Mouse (Mus musculus): ENCODE results near the gene Plscr3. TPM values are rescaled to one million over a fixed set of nuclear protein-coding genes. Genes with fewer than 3 reads are reported as not detected.

Gene Plscr3
- polyA plus RNA-seq, 1 experiment from 2014 or later = 28.0 TPM

GRCm38 (mm10) chr11:69880853-69881603, 34.9 kb downstream of the Plscr3 start, which contains the start of gene Kctd11:
Gene Kctd11, minus strand, starts transcription at chr11:69881406.
- WGBS (ENCODE audit: insufficient replicate concordance) = under 1% methylated on average over 46 of the region's 46 CpGs
- Histone ChIP-seq H3K4me1 (replicated peaks) (peaks cover 88% of the 10 kb centered on the region), H3K9ac (peak within 1 kb of the TSS; percentile 75), H3K27ac (peak within 1 kb of the TSS; percentile 85), H3K9me3 (replicated peaks) (no peaks in the 10 kb centered on the region), H3K4me3 (replicated peaks) (peak within 1 kb of the TSS; percentile 66), H3K36me3 (no peaks in the 10 kb centered on the region), H3K4me2 (peak within 1 kb of the TSS; percentile 97), H3K27me3 (0 out of 2 replicates have a peak, but pooled peaks cover 4% of the 10 kb centered on the region)
- DNase-seq (peak; percentile 78), ATAC-seq (ENCODE audit: low read depth) (peak; percentile 77)

- 0 out of 2 replicates have a peak, but pooled peaks cover 4% of the 10 kb centered on the region for H3K27me3 ChIP-seq
- H3K4me3 ChIP-seq (replicated peaks) = peak overlapping the region; percentile 66
- peak overlapping the region; percentile 75 for H3K9ac ChIP-seq
- H3K4me1 ChIP-seq (replicated peaks) = peaks cover 88% of the 10 kb centered on the region
- DNase-seq (no peak), ATAC-seq (ENCODE audit: low read depth) (no peak)
- H3K27ac ChIP-seq = peak overlapping the region; percentile 85
- H3K4me2 ChIP-seq = peak overlapping the region; percentile 97
- no peaks in the 10 kb centered on the region for H3K36me3 ChIP-seq
- WGBS (ENCODE audit: insufficient replicate concordance) = 69% methylated on average over 21 of the region's 21 CpGs
- H3K9me3 ChIP-seq (replicated peaks) = no peaks in the 10 kb centered on the region
These were observed 35.9 kb downstream of the Plscr3 start for GRCm38 (mm10) chr11:69881787-69882670.

GRCm38 (mm10) chr11:69883066-69883465, 36.9 kb downstream of the Plscr3 start:
- H3K4me3 ChIP-seq (replicated peaks) = no peak overlapping the region
- no peak for DNase-seq
- H3K4me1 ChIP-seq (replicated peaks) = peaks cover 88% of the 10 kb centered on the region

GRCm38 (mm10) chr11:69883527-69884151, 37.5 kb downstream of the Plscr3 start:
- no peak overlapping the region for H3K27ac ChIP-seq
- ATAC-seq (ENCODE audit: low read depth) = no peak

More at GRCm38 (mm10) chr11:69883066-69883465, 36.9 kb downstream of the Plscr3 start:
- Histone ChIP-seq H3K27ac (no peak overlapping the region), H3K9me3 (replicated peaks) (no peaks in the 10 kb centered on the region), H3K36me3 (no peaks in the 10 kb centered on the region), H3K27me3 (0 out of 2 replicates have a peak, but pooled peaks cover 4% of the 10 kb centered on the region), H3K9ac (no peak overlapping the region), H3K4me2 (no peak overlapping the region)
- no peak for ATAC-seq (ENCODE audit: low read depth)
- 63% methylated on average over 4 of the region's 4 CpGs for WGBS (ENCODE audit: insufficient replicate concordance)

GRCm38 (mm10) chr11:69884240-69884639, 38.1 kb downstream of the Plscr3 start:
- no peak overlapping the region for H3K4me2 ChIP-seq
- peaks cover 81% of the 10 kb centered on the region for H3K4me1 ChIP-seq (replicated peaks)
- WGBS (ENCODE audit: insufficient replicate concordance) = 70% methylated on average over 9 of the region's 9 CpGs
- 0 out of 2 replicates have a peak, but pooled peaks cover 4% of the 10 kb centered on the region for H3K27me3 ChIP-seq
- no peak for DNase-seq
- no peaks in the 10 kb centered on the region for H3K36me3 ChIP-seq
- no peaks in the 10 kb centered on the region for H3K9me3 ChIP-seq (replicated peaks)
- H3K27ac ChIP-seq = peak overlapping the region; percentile 56
- ATAC-seq (ENCODE audit: low read depth) = no peak
- no peak overlapping the region for H3K4me3 ChIP-seq (replicated peaks)
- 0 out of 2 replicates have a peak overlapping the region, but pooled peaks have one; percentile 20 for H3K9ac ChIP-seq

More at GRCm38 (mm10) chr11:69883527-69884151, 37.5 kb downstream of the Plscr3 start:
- H3K4me2 ChIP-seq = no peak overlapping the region
- H3K9me3 ChIP-seq (replicated peaks) = no peaks in the 10 kb centered on the region
- 79% methylated on average over 8 of the region's 8 CpGs for WGBS (ENCODE audit: insufficient replicate concordance)
- DNase-seq = no peak
- 0 out of 2 replicates have a peak, but pooled peaks cover 4% of the 10 kb centered on the region for H3K27me3 ChIP-seq
- no peak overlapping the region for H3K9ac ChIP-seq
- no peaks in the 10 kb centered on the region for H3K36me3 ChIP-seq
- peaks cover 87% of the 10 kb centered on the region for H3K4me1 ChIP-seq (replicated peaks)
- H3K4me3 ChIP-seq (replicated peaks) = no peak overlapping the region

GRCm38 (mm10) chr11:69884663-69885062, 38.5 kb downstream of the Plscr3 start:
- Histone ChIP-seq H3K27me3 (0 out of 2 replicates have a peak, but pooled peaks cover 4% of the 10 kb centered on the region), H3K9ac (peak overlapping the region; percentile 20; the same call in 1 of the 2 replicates), H3K36me3 (no peaks in the 10 kb centered on the region), H3K4me3 (replicated peaks) (no peak overlapping the region), H3K9me3 (replicated peaks) (no peaks in the 10 kb centered on the region), H3K4me1 (replicated peaks) (peaks cover 77% of the 10 kb centered on the region), H3K27ac (peak overlapping the region; percentile 56), H3K4me2 (no peak overlapping the region)
- DNase-seq = no peak
- no peak for ATAC-seq (ENCODE audit: low read depth)
- WGBS (ENCODE audit: insufficient replicate concordance) = 78% methylated on average over 8 of the region's 8 CpGs

- Histone ChIP-seq H3K4me1 (replicated peaks) (peaks cover 66% of the 10 kb centered on the region), H3K4me3 (replicated peaks) (no peak overlapping the region), H3K9me3 (replicated peaks) (no peaks in the 10 kb centered on the region), H3K4me2 (peak overlapping the region; percentile 41), H3K36me3 (no peaks in the 10 kb centered on the region), H3K27me3 (no peaks in the 10 kb centered on the region), H3K27ac (peak overlapping the region; percentile 72), H3K9ac (peak overlapping the region; percentile 45)
- 14% methylated on average over 8 of the region's 8 CpGs for WGBS (ENCODE audit: insufficient replicate concordance)
- ATAC-seq (ENCODE audit: low read depth) (peak; percentile 89), DNase-seq (peak; percentile 62)
These were observed 40.9 kb downstream of the Plscr3 start for GRCm38 (mm10) chr11:69886907-69887635.

GRCm38 (mm10) chr11:69891482-69891881, 45.3 kb downstream of the Plscr3 start:
- ATAC-seq (ENCODE audit: low read depth) (no peak), DNase-seq (no peak)
- Histone ChIP-seq H3K36me3 (no peaks in the 10 kb centered on the region), H3K4me2 (no peak overlapping the region), H3K4me3 (replicated peaks) (no peak overlapping the region), H3K9ac (peak overlapping the region; percentile 17; the same call in 1 of the 2 replicates), H3K4me1 (replicated peaks) (peaks cover 56% of the 10 kb centered on the region), H3K27ac (no peak overlapping the region), H3K27me3 (no peaks in the 10 kb centered on the region), H3K9me3 (replicated peaks) (no peaks in the 10 kb centered on the region)
- 40% methylated on average over 4 of the region's 4 CpGs for WGBS (ENCODE audit: insufficient replicate concordance)

- peaks cover 51% of the 10 kb centered on the region for H3K4me1 ChIP-seq (replicated peaks)
- peak overlapping the region; percentile 52; the same call in 1 of the 2 replicates for H3K9ac ChIP-seq
- H3K9me3 ChIP-seq (replicated peaks) = no peaks in the 10 kb centered on the region
- H3K27ac ChIP-seq = no peak overlapping the region
- no peaks in the 10 kb centered on the region; the same call in 1 of the 2 replicates for H3K27me3 ChIP-seq
- 21% methylated on average over 5 of the region's 5 CpGs for WGBS (ENCODE audit: insufficient replicate concordance)
- DNase-seq (no peak), ATAC-seq (ENCODE audit: low read depth) (no peak)
- no peak overlapping the region for H3K4me3 ChIP-seq (replicated peaks)
- H3K4me2 ChIP-seq = no peak overlapping the region
- no peaks in the 10 kb centered on the region for H3K36me3 ChIP-seq
These were observed 48.5 kb downstream of the Plscr3 start for GRCm38 (mm10) chr11:69894671-69895070.

GRCm38 (mm10) chr11:69895291-69895690, 49.1 kb downstream of the Plscr3 start, which contains the start of gene Acap1:
Gene Acap1, minus strand, starts transcription at chr11:69895539.
- peak; percentile 76 for ATAC-seq (ENCODE audit: low read depth)
- peaks cover 57% of the 10 kb centered on the region for H3K4me1 ChIP-seq (replicated peaks)
- DNase-seq = no peak
- peak within 1 kb of the TSS; percentile 39; the same call in 1 of the 2 replicates for H3K27ac ChIP-seq
- H3K9ac ChIP-seq = peak within 1 kb of the TSS; percentile 52
- no peaks in the 10 kb centered on the region; the same call in 1 of the 2 replicates for H3K27me3 ChIP-seq
- 26% methylated on average over 4 of the region's 4 CpGs for WGBS (ENCODE audit: insufficient replicate concordance)
- H3K9me3 ChIP-seq (replicated peaks) = no peaks in the 10 kb centered on the region
- H3K4me3 ChIP-seq (replicated peaks) = peak within 1 kb of the TSS; percentile 21; the same call in 1 of the 2 replicates
- H3K36me3 ChIP-seq = no peaks in the 10 kb centered on the region
- peak within 1 kb of the TSS; percentile 42 for H3K4me2 ChIP-seq
